Mouse (Mus musculus) lung, postnatal 0 days (tissue): ENCODE data around the gene Ankrd44. TPM values are rescaled to one million over a fixed set of nuclear protein-coding genes. Genes with fewer than 3 reads are reported as not detected.

Experiments used
- ATAC-seq: fragments of 200-750 bp; cut with Nextera tagmentation; 2 replicates; pipeline ENCODE4 v1.8.0; 2017; ENCODE audit warnings: moderate library complexity
- DNase-seq: peaks from one replicate; pipeline ENCODE4 v3.0.0-alpha.2; 2016; ENCODE audit warnings: low spot score
- H3K27ac ChIP-seq: fragments of 300-500 bp; sonication (generic); 2 replicates; pipeline ENCODE4 v1.5.1; 2014; ENCODE audit warnings: antibody characterized with exemption, mild to moderate bottlenecking, low read length, mixed read lengths
- H3K27me3 ChIP-seq: fragments of 300-500 bp; sonication (generic); replicated peaks from 2 replicates; pipeline ENCODE4 v1.6.1; 2014; ENCODE audit warnings: low read length, mixed read lengths; ENCODE audit not compliant: insufficient read depth
- H3K36me3 ChIP-seq: fragments of 300-500 bp; sonication (generic); 2 replicates; pipeline ENCODE4 v1.6.1; 2014; ENCODE audit warnings: low read length, mixed read lengths; ENCODE audit not compliant: insufficient read depth
- H3K4me1 ChIP-seq: fragments of 300-500 bp; sonication (generic); 2 replicates; pipeline ENCODE4 v1.6.1; 2014; ENCODE audit warnings: antibody characterized with exemption, low read depth, low read length, mixed read lengths; ENCODE audit not compliant: insufficient read depth
- H3K4me2 ChIP-seq: fragments of 300-500 bp; sonication (generic); replicated peaks from 2 replicates; pipeline ENCODE4 v1.6.1; 2014; ENCODE audit warnings: low read depth, mild to moderate bottlenecking, low read length, moderate library complexity, mixed read lengths
- H3K4me3 ChIP-seq: fragments of 300-500 bp; sonication (generic); 2 replicates; pipeline ENCODE4 v1.5.1; 2014; ENCODE audit warnings: low read depth, low read length
- H3K9ac ChIP-seq: fragments of 300-500 bp; sonication (generic); replicated peaks from 2 replicates; pipeline ENCODE4 v1.6.1; 2014; ENCODE audit warnings: low read depth, mild to moderate bottlenecking
- H3K9me3 ChIP-seq: fragments of 300-500 bp; sonication (generic); 2 replicates; pipeline ENCODE4 v1.6.1; 2016; ENCODE audit warnings: low read length, mixed read lengths
- CTCF ChIP-seq: IDR thresholded peaks from 2 replicates; pipeline ENCODE4 v1.5.1; 2016; ENCODE audit warnings: antibody characterized with exemption, mild to moderate bottlenecking
- EP300 ChIP-seq: IDR thresholded peaks from 2 replicates; pipeline ENCODE4 v1.6.1; 2016; ENCODE audit warnings: antibody characterized with exemption, mild to moderate bottlenecking, control low read depth
- WGBS: fragments of 180-500 bp; shearing (Covaris S2); extraction: QIAGEN DNeasy Blood & Tissue Kit; methylation state at CpG from one replicate; pipeline ENCODE4 v1.1.7; 2014; 5-methylcytosine and 5-hydroxymethylcytosine counted together
- polyA plus RNA-seq: library from polyadenylated mRNA; unstranded; fragments of >200 nt; fragmentation: Nextera tagmentation; extraction: Ambion mirVana; gene quantifications from 2 replicates; pipeline ENCODE4 v1.2.1, GENCODE M21; 2015

The Ankrd44 gene
- polyA plus RNA-seq, 1 experiment from 2014 or later = 16.5 TPM

DNA sequence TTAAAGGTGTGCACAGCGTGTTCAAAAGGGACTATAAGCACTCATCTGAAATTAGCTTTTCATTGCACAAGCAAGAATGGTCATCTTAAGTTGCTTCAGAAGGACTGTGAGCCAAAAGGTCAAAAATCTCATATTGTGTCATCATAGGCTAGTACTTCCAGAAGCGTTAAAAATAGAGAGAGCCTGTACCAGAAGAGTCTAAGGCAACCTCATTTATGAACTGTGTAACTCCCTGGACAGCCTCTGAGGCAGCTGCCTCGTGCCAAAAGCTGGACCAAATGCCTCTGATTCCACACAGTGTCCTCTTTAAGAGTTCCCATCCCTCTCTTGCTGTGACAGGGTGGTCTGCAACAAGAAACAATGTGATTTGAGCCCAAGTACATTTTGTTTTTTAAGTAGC is 176.7 kb downstream of the Ankrd44 start:
- Histone ChIP-seq H3K4me1 (peaks cover 4% of the 10 kb centered on the region; the same call in 1 of the 2 replicates), H3K27ac (no peak overlapping the region), H3K4me3 (no peak overlapping the region), H3K9ac (no peak overlapping the region), H3K36me3 (0 out of 2 replicates have a peak, but pooled peaks cover 6% of the 10 kb centered on the region), H3K4me2 (no peak overlapping the region), H3K27me3 (no peaks in the 10 kb centered on the region), H3K9me3 (no peaks in the 10 kb centered on the region)
- TF ChIP-seq CTCF (no peak), EP300 (peak; percentile 32; the same call in 1 of the 2 replicates)
- DNase-seq (peak; percentile 92), ATAC-seq (peak; percentile 90)
- 32% methylated on average over 3 of the region's 3 CpGs for WGBS

DNA sequence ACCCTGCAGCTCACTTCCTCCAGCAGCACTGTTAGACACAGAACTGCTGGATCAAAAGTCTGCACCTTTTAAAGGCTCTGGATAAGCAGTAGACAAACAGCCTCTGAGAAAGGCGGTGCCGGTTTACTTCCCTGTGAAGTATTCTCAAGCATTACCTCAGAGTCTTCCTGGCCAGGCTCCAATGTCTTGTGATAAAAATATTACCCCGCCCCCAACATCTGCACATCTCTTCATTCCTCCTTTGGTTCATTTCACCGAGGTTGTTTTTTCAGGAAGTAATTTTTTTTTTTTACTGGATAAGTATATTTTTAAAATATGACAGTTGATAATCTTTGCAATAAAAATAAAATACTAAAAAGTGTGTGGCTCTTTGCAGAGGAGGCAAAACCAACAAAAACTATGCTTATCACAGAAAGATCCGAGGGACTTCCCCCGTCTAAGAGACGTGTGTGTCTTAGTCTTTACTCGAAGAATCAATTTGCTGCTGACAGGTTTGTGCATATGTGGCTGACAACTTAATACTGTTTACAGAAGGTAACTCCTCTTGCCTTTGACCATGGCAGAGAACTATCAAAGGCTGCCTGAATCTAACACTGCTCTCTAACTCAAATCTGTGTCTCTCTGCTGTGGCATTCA is 178.3 kb downstream of the Ankrd44 start:
- DNase-seq = peak; percentile 76
- H3K4me1 ChIP-seq = peaks cover 4% of the 10 kb centered on the region; the same call in 1 of the 2 replicates
- no peaks in the 10 kb centered on the region for H3K9me3 ChIP-seq
- no peak overlapping the region for H3K4me2 ChIP-seq
- H3K36me3 ChIP-seq = 0 out of 2 replicates have a peak, but pooled peaks cover 5% of the 10 kb centered on the region
- peak; percentile 52 for ATAC-seq
- no peaks in the 10 kb centered on the region for H3K27me3 ChIP-seq
- WGBS = 16% methylated on average over 8 of the region's 8 CpGs
- H3K27ac ChIP-seq = no peak overlapping the region
- no peak overlapping the region for H3K4me3 ChIP-seq
- no peak overlapping the region for H3K9ac ChIP-seq
- TF ChIP-seq EP300 (peak; percentile 63), CTCF (no peak)

DNA sequence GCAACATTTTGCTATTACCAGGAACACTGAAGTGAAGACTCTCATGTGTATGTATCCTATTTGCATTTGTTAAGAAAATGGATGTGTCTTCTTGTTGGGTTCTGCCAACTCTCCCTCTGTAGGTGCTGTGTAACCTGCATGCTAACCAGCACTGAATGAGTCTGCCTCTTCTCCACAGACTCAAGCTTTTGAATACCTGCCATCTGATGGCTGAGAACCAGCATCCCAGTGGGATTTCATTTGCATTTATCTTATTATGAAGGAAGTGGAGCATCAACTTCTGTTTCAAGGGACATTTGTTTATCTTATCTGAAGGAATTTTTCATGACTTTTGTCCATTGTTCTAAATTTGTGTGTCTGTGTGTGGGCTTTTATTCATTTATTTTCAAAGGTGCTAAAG is 180.5 kb downstream of the Ankrd44 start:
- Histone ChIP-seq H3K4me1 (peaks cover 4% of the 10 kb centered on the region; the same call in 1 of the 2 replicates), H3K36me3 (peaks cover 8% of the 10 kb centered on the region; the same call in 1 of the 2 replicates), H3K9ac (no peak overlapping the region), H3K27ac (no peak overlapping the region), H3K9me3 (no peaks in the 10 kb centered on the region), H3K4me2 (no peak overlapping the region), H3K4me3 (no peak overlapping the region), H3K27me3 (no peaks in the 10 kb centered on the region)
- ATAC-seq (no peak), DNase-seq (no peak)
- no peak for TF ChIP-seq EP300
- TF ChIP-seq CTCF = no peak

DNA sequence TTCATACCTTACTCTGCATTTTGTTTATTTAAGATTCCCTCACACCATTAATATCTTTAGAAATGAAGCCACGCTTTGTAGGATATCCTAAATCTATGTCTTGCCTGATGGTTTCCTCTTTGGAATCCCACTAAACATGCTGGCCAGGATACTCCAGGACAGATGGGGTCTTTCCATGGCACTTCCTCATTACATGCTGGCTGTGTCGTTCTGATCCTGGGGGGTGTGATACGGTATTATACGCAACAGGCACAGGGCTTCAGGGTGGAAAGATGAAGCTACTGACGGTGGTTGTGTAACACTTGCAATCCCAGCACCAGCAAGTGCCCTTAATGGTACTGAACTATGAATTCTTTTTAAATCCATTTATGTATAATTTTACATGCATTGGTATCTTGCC is 182.0 kb downstream of the Ankrd44 start:
- Histone ChIP-seq H3K9ac (no peak overlapping the region), H3K9me3 (no peaks in the 10 kb centered on the region), H3K27me3 (no peaks in the 10 kb centered on the region), H3K4me2 (no peak overlapping the region), H3K4me3 (no peak overlapping the region), H3K36me3 (peaks cover 8% of the 10 kb centered on the region; the same call in 1 of the 2 replicates), H3K27ac (no peak overlapping the region), H3K4me1 (no peaks in the 10 kb centered on the region; the same call in 1 of the 2 replicates)
- WGBS = 56% methylated on average over 5 of the region's 5 CpGs
- no peak for TF ChIP-seq CTCF
- TF ChIP-seq EP300 = no peak
- ATAC-seq (peak; percentile 49; the same call in 1 of the 2 replicates), DNase-seq (peak; percentile 51)

DNA sequence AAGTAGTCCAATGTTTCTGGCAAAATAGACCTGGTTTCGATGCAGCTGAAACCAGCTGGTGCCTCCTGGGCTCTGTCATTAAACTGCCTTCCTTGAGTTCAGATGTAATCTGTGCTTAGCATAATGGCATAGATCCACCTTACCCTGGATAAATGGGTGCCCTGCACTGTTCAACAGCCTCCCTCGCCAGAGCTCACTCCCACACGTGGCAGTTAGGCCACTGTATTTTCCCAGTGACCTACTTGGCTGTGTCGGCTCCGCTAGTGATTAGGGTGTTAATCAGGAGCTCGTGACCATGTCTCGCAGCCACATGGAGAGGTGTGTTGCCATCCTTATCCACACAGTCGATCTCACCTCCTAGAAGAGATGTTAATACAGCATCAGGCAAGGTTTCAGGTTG is 183.1 kb downstream of the Ankrd44 start:
- WGBS = 89% methylated on average over 8 of the region's 8 CpGs
- Histone ChIP-seq H3K4me3 (no peak overlapping the region), H3K4me1 (no peaks in the 10 kb centered on the region; the same call in 1 of the 2 replicates), H3K27ac (no peak overlapping the region), H3K27me3 (no peaks in the 10 kb centered on the region), H3K9ac (no peak overlapping the region), H3K36me3 (peaks cover 8% of the 10 kb centered on the region; the same call in 1 of the 2 replicates), H3K4me2 (no peak overlapping the region), H3K9me3 (no peaks in the 10 kb centered on the region)
- TF ChIP-seq CTCF (no peak), EP300 (no peak)
- ATAC-seq = no peak
- DNase-seq = no peak

DNA sequence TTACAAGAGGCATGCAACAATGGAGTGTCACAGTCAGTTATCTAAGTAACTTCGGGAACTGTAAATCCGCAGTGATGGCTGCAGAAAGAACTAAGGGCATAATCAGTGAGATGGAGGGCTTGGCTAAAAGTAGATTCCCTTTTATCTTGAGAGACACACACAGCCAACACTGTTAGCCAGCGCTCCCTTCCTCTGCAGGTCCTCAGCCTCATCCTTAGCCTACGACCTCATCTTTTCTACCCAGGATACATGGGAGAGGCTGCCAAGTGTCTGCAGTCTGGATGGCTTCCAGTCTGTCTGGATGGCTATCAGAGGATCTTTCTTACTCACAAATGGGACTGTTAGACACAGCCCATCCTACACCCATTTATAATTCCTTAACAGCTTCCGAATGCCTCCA is 185.3 kb downstream of the Ankrd44 start:
- no peak overlapping the region for H3K4me2 ChIP-seq
- H3K9me3 ChIP-seq = no peaks in the 10 kb centered on the region
- TF ChIP-seq EP300 (peak; percentile 63; the same call in 1 of the 2 replicates), CTCF (no peak)
- peak; percentile 81 for ATAC-seq
- H3K36me3 ChIP-seq = peaks cover 8% of the 10 kb centered on the region; the same call in 1 of the 2 replicates
- 40% methylated on average over 5 of the region's 5 CpGs for WGBS
- H3K27ac ChIP-seq = no peak overlapping the region
- DNase-seq = peak; percentile 39
- no peaks in the 10 kb centered on the region for H3K27me3 ChIP-seq
- H3K9ac ChIP-seq = no peak overlapping the region
- H3K4me3 ChIP-seq = no peak overlapping the region
- H3K4me1 ChIP-seq = no peaks in the 10 kb centered on the region
